Mouse (Mus musculus) megakaryocyte, adult 5-6 weeks (primary cell): ENCODE measurements around the gene Tmem176a. TPM values are rescaled to one million over a fixed set of nuclear protein-coding genes. Genes with fewer than 3 reads are reported as not detected.
"Not testable (repeated sequence)": the region's sequence is repeated elsewhere in the genome, so short reads cannot be mapped to it uniquely, and the experiment has no call there.

ENCODE experiments used
- ATAC-seq: 2 replicates; pipeline ENCODE4 v1.8.0; 2016; ENCODE audit warnings: mild to moderate bottlenecking, inconsistent platforms; ENCODE audit not compliant: poor library complexity, severe bottlenecking
- total RNA-seq, 2 experiments: library from RNA; stranded (forward) in 1 of 2; stranded (reverse) in 1 of 2; fragments of 153-499, 151-499 nt in 1 of 2; fragments of 221-1000, 200-1000 nt in 1 of 2; gene quantifications; 2 replicates each; pipeline versions ENCODE4 v1.2.3 to v1.2.4; 2015 to 2017

Tmem176a gene
- total RNA-seq, 2 experiments from 2014 or later: 16.5 to 35.5 TPM

DNA sequence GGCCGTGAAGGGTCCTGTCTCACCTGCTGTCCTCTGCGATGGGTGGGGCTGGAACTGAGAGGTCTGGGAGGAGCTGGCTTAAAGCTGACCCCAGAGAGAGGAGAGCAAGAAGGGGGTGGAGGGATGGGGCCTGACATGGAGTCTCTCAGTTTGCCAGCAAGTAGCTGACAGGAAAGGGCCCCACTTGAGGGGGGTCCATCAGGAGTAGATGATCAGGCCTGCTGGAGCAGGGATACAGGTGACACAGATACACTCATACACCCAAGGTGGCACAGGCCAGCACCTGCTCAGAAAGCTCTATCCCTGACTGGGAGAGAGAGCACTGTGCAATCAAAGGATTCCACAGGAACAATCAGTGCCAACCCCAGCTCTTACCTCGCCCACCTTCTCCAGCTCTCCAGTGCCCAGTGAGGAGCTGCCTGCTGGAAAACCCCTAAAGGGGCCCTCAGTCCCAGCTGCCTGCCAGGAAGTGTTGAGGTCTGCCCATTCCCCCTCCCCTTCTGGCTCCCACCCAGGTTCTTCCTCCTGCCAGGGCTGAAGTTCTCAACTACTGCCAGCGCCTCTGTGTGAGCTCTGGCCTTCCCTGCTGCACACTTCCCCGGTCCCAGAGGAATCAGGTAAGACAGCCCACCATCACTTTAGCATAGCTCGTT lies 380 bp downstream of the Tmem176a start, which contains the start of gene Tmem176b:
Gene Tmem176b (minus strand): TSS at position 524 of the 653 bp plus-strand sequence.
- ATAC-seq: peak; percentile 48

DNA sequence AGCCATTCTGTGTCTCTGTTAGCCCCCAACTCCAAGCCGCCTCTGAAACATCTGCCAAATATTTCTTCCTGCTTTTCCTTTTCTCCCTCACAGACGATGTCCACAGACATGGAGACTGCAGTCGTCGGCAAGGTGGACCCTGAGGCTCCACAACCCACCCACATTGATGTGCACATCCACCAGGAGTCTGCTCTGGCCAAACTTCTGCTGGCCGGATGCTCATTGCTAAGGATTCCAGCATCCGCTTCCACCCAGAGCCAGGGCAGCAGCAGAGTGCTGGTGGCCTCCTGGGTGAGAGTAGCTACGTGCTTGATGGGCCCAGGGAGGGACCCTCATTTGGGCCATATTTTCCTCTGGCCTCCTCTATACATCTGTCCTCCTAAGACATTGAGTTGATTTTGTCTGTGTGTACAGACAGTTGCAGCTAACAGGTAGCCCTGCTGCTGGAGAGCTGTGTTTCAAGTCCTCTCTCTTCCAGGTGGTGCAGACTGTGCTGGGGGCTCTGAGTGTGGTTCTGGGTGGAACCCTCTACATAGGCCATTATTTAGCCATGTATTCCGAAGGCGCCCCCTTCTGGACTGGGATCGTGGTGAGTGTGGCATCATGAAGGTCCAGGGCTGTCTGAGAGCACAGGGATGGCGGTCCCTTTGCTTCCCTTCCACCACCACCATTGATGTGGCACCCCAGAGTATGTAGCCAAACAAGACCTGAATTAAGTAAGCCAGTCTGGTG lies 1.6 kb downstream of the Tmem176a start:
- peak; percentile 46; the same call in 1 of the 2 replicates for ATAC-seq

DNA sequence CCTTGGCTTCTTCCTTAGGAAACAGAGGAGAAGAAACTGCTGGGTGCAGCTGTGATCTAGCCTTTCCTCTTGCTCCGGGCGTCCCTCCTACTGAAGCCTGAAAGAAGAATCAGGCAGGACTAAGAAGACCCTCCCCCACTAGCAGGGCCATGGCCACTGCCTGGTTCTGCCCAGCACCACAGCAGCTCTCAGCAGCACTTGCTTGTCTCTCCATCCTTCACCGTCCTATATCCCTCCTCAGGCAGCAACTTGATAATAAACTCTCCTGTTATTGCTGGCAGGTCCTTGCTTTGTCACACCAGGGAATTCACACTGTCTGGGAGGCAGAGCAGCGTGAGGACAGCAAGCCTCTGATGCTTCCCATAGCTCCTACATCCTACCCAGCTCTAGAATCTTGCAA lies 4.4 kb downstream of the Tmem176a start:
- ATAC-seq: no peak

DNA sequence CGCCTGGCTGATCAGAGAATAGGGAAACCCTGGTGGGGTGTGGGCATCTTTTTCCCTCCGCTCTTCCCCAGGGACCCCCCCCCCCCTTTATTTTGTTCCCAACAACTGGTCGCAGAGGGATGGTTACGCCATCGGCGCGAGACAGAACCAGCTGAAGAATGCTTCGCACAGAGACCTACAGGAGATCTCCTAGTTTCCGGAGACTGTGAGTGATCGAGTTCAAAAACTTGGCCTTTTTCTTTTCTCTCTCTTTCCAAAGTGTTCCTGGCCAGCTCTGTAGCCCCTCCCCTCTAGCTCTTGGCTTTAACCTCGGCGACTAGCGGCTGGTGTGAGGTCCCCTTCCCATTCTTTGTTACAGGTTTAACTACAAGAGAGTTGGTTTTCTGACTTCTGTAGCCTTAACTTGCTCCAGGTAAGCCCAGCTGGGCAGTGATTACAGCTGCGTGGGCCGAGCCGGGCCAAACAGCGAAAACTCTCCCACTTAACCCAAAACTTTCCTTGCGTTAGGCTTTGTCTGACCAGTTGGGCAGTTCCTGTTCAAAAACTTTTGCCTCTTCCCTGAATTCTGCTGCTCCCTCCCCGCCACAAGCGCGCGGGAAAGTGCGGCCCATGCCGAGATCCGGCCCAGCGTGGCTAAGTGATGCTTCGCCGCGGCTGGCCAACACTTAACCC lies 11.2 kb downstream of the Tmem176a start:
- no peak for ATAC-seq

DNA sequence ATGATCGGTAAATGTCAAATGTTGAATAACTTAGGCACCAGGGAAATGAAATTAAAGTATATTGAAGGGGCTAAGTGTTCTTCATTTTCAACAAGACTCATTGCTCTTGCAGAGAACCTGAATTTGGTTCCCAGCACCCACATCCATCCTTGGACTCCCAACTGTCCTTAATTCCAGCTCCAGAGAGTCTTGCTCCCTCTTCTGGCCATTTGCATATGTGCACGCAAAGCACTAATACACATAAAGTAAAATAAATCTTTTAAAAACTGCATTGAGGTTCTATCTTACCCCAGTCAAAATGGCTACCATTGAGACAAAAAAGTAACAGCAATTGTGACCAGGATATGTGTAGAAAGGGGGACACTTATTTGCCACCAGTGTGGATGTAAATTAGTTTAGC lies 13.4 kb downstream of the Tmem176a start:
- no peak for ATAC-seq

DNA sequence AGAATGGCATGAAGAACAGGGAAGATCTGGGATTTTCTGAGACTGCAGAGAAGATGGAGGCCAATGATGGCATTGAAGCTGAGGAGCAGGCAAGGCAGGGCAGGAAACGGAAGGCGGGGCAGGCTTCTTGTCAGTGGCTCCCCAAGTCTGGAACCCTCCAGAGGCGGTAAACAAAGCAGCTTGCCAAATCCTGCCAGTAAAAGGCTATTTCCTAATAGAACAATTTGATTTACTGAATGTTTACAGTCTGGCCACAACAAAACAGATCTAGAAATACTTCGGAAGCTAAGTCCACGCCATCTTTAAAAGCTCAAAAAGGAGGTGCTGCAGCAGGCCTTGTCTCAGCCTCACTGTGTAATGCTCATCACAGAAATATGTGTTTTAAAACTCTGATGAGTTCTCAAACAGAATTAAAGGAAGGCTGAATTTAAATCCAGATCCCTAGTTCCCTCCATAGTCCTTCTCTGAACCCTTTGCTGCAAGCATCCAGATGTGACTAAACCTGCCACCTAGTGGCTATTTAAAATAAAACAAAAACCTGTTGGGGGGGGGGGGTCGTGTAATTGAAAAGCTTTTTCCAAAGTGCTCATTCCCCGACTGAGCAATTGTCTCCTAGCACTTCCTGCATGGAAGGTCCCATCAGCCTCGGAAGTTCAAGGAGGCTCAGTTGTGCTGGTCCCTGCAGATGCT lies 17.0 kb downstream of the Tmem176a start:
- ATAC-seq: no peak

DNA sequence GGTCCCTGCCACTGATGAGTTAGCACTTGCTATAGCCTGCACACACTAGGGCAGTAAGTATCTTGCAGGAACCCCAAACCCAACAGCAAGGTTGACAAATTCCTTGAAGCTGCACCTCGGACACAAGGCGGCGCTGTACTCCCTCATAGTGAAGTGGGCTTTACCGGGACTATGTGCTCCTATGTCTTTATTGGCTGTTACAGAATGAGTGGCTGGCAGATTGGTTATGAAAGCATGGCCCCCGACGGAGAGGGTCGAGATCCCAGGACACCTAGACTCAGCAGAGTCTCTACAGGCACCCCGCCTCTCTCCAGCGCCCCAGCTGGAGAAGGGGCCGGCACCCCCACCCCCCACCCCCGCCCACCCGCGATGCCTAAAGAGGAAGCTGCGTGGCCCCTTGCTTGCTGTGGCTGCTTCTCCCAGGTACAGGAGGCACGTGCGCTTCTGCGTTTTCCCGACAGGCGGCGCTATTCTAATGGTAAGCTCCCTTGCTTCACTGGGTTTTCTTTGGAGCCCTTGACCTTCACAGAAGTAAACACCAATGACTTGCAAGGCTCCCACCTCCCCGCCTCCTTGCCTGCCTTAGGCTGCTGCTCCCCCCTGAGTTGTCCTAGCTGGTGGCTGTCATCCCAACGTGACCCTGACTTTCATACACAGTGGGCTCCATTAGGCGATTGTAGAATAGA lies 19.6 kb downstream of the Tmem176a start:
- ATAC-seq: peak; percentile 65

DNA sequence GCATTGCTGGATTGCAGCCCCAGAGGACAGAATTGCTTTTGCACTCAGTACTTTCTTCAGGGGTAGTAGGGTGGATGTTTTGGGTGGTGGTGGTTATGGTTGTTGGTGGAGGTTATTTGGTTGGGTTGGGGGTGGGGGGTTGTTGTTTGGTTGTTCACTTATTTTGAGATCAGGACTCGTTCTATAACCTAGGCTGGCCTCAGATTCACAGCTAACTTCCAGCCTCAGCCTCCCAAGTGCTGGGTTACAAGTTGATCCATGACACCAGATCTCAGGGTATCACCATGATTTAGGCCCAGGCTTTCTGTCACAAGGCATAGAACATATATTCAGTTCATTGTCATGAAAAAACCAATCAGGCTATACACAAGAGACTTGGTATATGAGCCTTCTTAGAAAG lies 20.1 kb downstream of the Tmem176a start:
- ATAC-seq: no peak

DNA sequence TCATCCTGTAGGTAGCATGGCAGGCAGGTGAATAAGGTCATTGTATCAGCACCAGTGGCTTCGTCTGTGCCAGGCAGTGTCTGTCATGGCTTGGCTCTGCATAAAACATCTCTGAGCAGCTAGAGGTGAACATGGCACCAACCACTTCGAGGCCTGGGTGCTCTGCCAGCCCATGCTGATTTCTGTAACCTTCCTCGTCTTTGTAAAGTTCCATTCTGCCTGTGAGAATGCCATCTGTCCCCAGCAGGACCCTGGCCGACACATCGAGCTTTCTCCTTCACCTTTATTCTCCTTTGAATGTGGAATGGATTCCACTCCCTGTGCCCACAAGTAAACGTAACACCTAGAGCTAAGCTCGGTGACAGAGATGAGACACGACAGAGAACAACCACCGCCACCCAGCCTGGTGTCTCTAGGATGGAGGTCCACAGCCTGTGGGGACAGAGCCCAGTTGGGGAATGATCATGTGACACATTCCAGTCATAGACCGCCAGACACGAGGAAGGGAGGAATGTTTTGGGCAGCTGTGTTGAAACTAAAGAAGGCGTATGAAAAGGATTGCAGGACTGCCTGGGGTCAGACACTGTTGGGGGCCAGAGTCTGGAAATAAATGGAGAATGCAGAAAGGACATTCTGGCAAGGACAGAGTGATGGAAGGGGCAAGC lies 21.0 kb downstream of the Tmem176a start:
- no peak for ATAC-seq

DNA sequence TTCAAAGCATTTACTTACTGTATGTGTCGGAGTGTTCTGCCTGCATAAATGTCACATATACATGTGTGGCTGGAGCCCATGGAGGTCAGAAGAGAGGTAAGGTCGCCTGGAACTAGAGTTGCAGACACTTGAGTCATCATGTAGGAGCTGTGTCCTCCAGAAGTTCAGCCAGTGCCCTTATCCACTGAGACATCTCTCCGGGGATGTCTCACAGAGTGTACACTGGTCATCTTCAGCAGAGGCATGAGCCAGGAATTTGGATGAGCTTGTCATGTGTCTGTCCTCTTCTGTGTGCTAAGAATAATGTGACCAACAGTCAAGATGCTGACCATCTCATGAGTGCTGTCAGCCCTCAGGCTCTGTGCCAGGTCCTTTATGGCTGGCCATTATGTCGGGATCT lies 22.1 kb downstream of the Tmem176a start:
- no peak for ATAC-seq

DNA sequence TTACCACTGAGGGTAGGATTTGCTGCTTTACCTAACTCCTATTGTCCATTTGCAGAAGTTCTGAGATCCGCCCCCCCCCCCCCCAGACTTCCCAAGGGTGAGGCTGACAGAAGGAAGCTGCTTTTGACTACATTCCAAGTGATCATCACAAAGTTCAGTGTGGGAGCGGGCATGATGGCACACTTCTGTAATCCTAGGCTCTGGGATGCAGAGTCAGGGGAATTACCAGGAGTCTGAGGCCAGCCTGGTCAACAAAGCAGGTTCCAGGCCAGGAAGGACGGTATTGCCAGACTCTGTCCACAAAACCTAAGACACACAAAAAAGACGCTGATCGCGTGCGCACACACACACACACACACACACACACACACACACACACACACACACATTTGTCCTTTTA lies 22.8 kb downstream of the Tmem176a start:
- no peak for ATAC-seq

DNA sequence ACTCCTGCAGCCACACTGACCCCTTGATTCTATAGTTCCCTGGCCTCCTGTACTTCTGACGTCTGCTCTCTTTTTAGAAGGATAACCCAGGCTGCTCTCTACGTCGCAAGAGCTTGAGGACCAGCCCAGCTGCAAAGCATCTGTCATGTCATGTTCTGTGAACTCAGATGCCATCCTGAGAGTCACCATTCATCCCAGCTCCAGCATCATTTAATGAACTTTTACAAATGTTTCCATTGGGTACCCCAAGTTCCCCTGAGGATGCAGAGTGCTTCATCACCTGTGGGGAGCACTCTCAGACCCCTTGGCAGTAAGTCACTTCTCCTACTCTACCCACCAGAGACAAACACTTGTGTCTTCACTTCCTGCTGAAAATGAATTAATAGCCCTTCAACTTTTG lies 23.5 kb downstream of the Tmem176a start:
- ATAC-seq: no peak

DNA sequence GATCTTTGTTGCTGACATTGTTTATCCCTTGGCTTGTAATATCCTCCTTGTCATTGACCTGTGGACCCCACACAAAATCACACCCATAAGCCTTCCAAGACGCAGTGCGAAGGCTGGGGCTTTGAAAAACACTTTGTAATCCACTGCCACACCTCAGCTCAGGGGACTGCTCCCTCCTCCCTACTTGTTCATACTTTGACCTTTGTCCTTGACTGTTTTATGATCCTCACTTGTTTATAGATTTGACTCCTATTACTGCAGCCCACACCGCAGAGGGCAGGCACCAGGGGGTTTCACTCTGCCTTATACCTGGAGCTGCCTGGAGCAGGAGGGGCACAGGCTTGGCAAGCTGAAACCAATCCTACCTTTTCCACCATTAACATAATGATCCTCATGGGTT lies 24.0 kb downstream of the Tmem176a start:
- no peak for ATAC-seq

DNA sequence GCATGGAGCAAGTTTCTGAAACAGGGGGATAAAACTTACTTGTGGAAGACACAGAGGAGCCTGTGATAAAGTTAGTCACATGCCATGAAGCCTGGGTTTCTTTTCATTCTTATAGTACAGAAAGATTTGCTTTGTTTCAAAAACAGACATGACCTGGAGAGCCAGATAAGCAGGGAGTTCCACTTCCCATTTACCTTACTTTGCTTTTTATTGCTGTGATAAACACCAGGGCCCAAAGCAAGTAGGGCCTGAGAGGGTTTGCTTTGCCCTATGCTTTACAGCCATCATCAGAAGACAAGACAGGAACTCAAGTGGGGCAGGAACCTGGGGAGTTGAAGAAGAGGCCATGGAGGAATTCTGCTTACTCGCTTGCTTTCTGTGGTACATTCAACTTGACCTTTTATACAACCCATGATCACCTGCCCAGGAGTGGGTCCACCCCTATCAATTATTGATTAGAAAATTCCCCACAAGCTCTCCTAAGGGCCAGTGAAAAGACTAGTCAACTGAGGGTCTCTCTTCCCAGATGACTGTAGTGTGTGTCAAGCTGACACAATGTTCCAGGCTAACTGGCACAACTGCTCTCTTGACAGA lies 24.5 kb downstream of the Tmem176a start:
- ATAC-seq: no peak

DNA sequence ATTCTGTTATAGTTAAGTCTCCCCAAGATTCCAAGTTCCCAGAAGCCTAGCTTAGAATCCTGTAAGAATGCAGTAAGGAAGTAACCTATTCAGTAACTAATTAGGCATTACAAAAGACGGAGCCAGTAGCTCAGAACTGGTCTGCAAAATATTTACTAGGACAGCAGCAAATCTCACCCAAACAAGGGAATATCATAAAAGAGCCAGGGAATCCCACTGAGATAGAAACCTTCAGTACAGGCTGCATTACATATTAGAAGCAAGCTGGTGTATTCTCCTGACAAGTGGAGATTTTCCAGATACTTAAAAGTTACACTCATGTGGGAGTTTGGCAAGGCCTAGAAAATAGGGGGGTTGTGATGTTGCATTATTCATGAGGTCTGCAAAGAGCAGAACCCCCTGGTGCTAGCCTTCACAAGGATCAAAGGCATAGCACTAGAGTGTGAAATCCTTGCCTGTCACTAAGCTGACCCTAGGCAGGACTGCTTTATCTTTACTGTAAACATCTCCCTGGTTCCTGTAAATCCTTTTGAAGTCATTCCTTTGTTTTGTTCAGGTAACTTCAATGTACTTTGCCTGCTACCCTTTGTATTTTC lies 25.7 kb downstream of the Tmem176a start:
- ATAC-seq: not testable (repeated sequence)

DNA sequence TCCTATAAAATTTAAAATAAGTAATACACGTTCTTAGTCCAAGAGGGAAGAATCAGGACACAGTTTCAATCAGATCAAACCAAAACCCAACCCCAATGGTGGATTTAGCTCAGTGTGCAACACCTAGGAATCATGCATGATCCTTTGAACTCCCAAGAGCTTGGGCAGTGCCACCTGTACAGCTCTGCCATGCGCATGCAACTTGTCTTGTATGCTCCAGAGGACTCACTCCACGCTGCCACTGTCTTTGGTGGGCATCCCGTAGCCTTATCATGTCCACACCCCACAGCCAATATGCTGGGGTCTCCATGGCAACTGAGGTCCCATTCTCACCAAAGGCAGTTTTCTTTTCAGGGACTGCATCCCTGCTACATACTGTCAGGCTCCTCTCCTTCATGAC lies 26.4 kb downstream of the Tmem176a start:
- no peak for ATAC-seq

DNA sequence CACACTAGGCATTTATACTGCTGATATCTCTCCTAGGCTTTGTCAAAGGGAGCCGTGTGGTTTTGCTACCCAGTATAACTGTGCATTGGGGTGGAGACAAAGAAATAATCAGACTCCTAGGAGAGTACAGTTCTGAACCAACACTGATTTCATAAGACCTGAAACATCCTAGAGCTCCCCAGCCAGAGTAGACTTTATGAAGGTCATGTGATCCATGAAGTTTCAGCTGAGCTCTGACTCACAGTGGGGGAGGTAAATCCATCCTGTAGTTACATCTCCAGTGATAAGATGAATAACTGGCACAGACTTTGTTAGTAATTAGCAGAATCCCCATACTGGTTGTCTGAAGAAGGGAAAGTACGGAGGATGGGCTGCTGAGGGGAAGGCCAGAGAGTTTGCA lies 29.1 kb downstream of the Tmem176a start:
- no peak for ATAC-seq

DNA sequence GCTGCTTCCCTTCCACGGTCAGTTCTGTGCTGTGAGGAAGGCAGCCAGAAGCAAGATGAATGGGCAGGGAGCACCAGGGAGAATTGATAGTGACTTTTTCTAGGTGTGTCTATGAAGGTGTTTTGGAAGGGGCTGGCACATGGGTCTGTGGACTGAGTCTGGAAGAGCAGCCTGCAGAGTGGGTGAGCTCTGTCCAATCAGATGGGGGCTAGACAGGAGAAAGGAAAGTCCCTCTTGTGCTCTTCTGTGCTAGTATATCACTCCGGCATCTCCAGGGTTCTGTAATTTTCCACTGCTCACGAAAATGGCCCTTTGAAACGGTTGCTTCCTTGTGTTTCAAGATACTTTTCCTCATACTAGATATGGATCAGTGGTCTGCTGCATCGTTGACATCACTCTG lies 31.9 kb downstream of the Tmem176a start, which contains the start of gene Aoc1:
Gene Aoc1 (plus strand): TSS at position 301 of the 400 bp plus-strand sequence.
- no peak for ATAC-seq

DNA sequence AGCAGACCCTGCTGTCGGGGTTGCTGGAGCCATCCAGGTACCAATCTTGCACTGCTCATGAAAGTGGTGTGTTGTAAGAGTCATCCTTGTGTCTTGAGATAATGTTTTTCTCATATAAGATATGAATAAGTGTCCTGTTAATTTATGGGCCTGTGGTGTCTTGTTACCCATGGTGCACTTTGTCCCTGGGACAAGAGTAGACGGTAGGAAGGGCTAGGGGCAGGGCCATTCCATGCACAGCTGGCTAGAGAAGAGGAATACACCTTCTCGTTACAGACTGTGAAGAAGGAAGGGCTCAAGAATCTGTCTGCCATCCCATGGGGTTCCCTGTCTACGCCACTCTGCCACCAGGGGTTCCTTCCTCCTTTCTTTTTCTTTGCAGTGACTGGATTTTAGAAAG lies 33.9 kb downstream of the Tmem176a start:
- no peak for ATAC-seq
